Mouse (Mus musculus) neural tube, embryonic 12.5 days (tissue): Measurements from ENCODE around the gene Gpr183. TPM values are rescaled to one million over a fixed set of nuclear protein-coding genes. Genes with fewer than 3 reads are reported as not detected.

ENCODE experiments used
- polyA plus RNA-seq: library from polyadenylated mRNA; unstranded; fragments of >200 nt; fragmentation: Nextera tagmentation; extraction: Ambion mirVana; gene quantifications from 2 replicates; pipeline ENCODE4 v1.2.1, GENCODE M21; 2016

Gene Gpr183
- polyA plus RNA-seq, 1 experiment from 2014 or later: 2.6 TPM

Other genes starting within 250 kb of the Gpr183 start
- gene Dock9, start 167.4 kb downstream of the Gpr183 start, polyA plus RNA-seq: 4.5 and 4.6 TPM in 2 replicates
- gene Ubac2, start 86.6 kb downstream of the Gpr183 start, polyA plus RNA-seq: 60.3 and 68.7 TPM in 2 replicates
- 0.20 and 0.26 TPM in 2 replicates for gene Gpr18, start 49.4 kb downstream of the Gpr183 start, polyA plus RNA-seq
- gene Timm8a2, start 69.5 kb upstream of the Gpr183 start, polyA plus RNA-seq: not detected in 2 replicates
- gene Tm9sf2, start 141.8 kb upstream of the Gpr183 start, polyA plus RNA-seq: 118 and 124 TPM in 2 replicates
- gene Clybl, start 216.5 kb upstream of the Gpr183 start, polyA plus RNA-seq: 10.5 and 12.6 TPM in 2 replicates